Mouse (Mus musculus): ENCODE measurements around the gene Scd1. TPM values are rescaled to one million over a fixed set of nuclear protein-coding genes. Genes with fewer than 3 reads are reported as not detected.
A peak's percentile ranks its signal among the peaks of the same experiment; 100 is the strongest.
"Not testable (repeated sequence)": the region's sequence is repeated elsewhere in the genome, so short reads cannot be mapped to it uniquely, and the experiment has no call there.

The Scd1 gene
- total RNA-seq, 2 experiments from 2014 or later: 16.2 to 171 TPM

- DNase-seq: no peak
Observed at GRCm38 (mm10) chr19:44400076-44400475, 7.6 kb downstream of the Scd1 start.

- DNase-seq: no peak
Observed at GRCm38 (mm10) chr19:44396742-44397141, 10.9 kb downstream of the Scd1 start.

GRCm38 (mm10) chr19:44394972-44395371 lies 12.7 kb downstream of the Scd1 start:
- DNase-seq: no peak

DNA sequence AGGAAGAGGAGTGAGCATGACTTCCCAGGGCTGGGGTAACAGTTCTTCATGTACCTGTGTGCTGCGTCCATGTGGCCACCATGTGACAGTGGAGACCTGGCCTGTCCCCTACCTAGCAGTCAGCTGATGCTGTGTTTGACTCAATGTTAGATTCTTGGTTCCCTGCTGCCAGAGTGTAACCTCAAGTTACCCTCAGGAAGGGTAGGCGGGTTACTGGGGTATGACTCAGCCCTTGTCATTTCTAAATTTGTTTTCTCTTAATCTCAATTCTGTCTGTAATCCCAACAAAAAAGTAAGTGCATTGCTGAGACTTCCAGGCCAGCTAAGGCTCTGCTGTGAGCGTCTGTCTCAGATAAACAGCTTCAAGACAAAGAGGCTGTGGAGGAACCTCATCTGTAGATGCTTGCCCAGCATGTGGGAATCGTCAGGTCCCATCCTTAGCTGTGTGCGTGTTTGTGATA lies 13.7 kb downstream of the Scd1 start:
- DNase-seq: no peak

DNA sequence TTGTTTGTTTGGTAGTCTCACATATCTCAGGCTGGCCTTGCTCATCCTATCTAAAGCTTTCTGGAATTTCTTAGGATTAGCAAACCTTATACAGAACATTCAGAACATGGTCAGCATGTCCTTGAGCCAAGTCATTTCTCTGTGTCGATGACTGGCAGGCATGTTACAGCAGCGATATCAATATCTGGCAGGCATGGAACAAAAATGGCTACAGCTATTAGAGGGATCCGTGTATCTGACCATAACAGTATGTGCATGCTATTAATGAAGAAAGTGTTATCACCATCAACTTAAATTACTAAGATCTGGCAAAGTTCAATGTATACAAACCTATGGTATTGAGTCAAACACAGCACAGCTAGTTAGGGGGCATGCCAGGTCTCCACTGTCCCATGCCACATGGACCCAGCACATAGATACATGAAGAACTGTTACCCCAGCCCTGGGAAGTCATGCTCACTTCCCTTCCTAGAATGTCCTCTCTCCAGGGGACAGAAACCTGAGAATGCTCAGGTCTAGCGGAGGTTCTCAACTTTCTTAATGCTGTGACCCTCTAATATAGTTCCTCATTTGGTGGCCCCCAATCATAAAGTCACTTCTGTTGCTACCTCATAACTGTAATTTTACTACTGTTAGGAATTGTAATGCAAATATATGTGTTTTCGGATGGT lies 15.2 kb downstream of the Scd1 start:
- DNase-seq: no peak

DNA sequence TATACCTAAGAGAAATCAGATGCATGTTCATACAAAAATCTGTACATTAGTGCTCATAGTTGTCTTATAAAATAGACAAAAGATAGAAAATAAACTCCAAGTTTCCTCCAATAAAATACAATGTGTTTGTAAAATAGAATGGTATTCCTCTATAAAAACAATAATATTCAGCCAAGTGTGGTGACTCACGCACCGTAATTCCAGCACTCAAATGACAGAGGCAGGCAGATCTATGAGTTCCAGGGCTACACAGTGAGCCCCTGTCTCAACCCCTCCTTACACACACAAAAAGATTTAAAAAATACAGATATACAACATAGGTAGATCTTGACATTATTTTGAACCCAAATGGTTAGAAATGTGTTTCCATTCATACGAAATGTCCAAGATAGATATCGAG lies 15.8 kb downstream of the Scd1 start:
- no peak for DNase-seq

- no peak for DNase-seq
Observed at GRCm38 (mm10) chr19:44389507-44389906, 18.2 kb downstream of the Scd1 start.

GRCm38 (mm10) chr19:44388475-44389428 lies 18.9 kb downstream of the Scd1 start:
- peak; percentile 94 for DNase-seq

- no peak for DNase-seq
Observed at GRCm38 (mm10) chr19:44387746-44388474, 19.8 kb downstream of the Scd1 start.

- no peak for DNase-seq
Observed at GRCm38 (mm10) chr19:44387089-44387671, 20.5 kb downstream of the Scd1 start.

DNA sequence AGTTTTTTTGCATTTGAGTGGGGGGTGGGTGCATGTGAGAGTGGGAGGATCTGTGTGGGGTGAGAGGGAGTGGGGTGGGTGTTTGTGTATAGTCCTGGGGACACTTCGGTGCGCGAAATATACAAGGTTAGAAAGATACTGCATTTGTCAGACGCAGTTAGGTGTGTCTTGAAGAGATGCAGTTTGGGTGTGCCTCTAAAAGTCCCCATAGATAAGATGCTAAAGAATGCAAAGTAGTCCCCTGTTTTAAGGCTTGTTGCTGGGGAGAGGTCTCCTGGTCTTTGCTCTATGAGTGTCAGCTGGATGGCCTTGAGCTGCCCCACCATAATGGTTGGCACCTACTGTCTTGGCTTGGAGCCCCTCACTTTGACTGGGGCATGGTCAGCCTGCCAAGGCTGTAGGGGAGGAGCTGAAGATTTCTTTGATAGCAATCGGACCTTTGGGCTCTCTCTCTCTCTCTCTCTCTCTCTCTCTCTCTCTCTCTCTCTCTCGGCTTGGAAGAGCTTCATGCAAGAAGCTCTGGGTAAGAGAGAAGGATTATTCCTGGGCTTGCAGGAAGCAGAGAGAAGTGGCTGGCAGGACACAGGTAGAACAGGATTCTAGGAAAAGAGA lies 21.7 kb downstream of the Scd1 start:
- no peak for DNase-seq

DNA sequence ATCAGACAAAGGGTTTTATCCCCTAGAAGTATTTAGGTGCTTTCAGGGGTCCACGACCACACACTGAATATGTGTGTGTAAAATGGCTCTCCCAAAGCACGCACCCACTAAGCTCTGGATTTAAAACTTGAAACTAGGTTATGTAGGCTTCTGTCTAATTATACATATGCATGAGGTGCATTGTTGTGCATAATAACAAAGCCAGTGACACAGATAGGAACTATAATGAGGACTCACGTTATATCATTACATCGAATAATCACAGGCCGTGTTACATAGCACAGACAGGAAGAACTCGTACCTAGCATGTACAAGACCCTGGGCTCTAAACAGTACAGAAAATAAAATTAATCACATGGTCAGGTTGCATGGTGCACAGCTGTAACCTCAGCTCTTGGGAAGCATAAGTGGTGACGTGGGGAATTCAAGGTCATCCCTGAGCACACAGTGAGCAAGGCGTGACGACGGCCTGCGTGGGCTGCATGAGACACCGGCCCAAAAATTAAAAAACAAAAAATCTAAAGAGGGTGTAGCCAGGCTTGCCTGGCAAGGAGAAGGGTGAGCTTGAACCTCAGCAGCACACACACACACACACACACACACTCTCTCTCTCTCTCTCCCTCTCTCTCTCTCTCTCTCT lies 24.9 kb downstream of the Scd1 start:
- DNase-seq: no peak

DNA sequence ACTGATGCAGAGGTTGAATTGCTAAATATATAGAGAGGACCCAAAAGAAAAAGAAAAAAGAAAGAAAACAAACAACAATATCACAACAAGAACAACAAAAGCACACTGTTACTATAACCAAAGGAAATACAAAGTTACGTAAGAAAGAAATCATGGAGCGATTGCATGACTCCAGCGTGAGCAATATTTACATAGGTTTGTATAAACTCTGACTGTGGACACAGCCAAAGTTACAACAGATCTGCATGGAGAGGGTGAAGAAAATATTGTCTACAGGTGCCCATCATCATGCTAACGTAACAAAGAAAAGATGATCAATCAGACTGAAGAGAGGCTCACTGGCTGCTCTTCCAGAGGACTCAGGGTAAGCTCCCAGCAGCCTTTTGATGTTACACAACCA lies 27.6 kb downstream of the Scd1 start:
- no peak for DNase-seq

GRCm38 (mm10) chr19:44379090-44379489 lies 28.6 kb downstream of the Scd1 start:
- DNase-seq: no peak

GRCm38 (mm10) chr19:44377629-44378375 lies 29.9 kb downstream of the Scd1 start:
- no peak for DNase-seq

DNA sequence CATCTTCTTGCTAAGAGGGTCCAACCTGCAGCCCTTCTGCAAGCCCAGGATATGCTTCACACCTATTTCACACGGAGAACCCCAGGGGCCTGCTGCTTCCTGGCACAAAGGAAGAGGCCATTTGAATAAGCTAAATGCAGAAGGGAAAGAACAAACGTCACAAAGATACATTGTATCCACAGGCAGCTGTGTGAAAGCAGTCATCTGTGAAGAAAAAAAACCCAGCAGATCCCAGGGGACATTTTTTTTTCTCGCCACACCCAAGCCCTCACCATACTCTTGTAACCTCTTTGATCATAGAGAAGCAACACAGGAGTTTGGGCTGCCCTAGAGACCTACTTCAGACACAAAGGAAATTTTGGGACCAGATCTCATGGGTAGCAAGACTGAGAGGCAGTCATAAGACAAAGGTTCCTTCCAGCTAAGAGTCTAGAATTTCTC lies 31.1 kb downstream of the Scd1 start:
- no peak for DNase-seq

- peak; percentile 53 for DNase-seq
Observed at GRCm38 (mm10) chr19:44372969-44373368, 34.7 kb downstream of the Scd1 start.

DNA sequence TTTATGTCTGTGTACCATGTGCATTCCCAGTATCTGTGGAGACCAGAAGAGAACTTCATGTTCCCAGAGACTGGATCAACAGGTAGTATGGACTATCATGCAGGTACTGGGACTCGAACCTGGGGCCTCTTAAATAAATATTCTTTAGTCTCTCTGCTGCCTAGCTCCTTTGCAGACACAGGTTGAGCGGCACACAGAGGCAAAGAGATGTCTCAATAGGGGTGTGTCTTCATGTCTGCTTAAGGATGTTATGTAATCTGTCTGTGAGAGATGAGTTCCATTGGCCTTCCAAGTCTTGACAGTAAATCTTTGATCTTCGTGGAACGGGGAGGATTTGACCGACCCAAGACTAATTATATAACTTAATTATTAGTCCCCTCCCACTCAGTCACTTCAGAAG lies 37.4 kb downstream of the Scd1 start:
- no peak for DNase-seq

DNA sequence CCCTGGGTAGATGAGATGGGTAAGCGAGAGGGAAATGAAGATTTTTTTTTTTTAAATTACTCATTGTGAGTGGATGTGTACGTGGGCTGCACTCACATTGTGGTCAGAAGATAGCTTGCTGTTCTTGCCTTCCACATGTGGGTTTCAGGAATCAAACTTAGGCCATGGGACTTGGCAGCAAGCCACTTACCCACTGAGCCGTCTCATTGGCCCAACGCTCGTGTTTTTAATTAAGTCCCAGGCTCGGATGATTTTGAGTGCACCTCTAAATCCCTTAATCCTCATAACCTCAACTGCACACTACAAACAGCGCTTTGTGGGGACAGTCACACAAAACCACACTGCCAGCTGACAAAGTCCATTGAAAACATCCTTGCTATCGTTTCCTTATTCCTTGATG lies 38.3 kb downstream of the Scd1 start:
- DNase-seq: no peak

- DNase-seq: not testable (repeated sequence)
Observed at GRCm38 (mm10) chr19:44367076-44367475, 40.6 kb downstream of the Scd1 start.

Data from gastrocnemius, postnatal 25 days (tissue).